Mouse (Mus musculus): ENCODE results near the gene Pdlim5. TPM values are rescaled to one million over a fixed set of nuclear protein-coding genes. Genes with fewer than 3 reads are reported as not detected.
"Not testable (repeated sequence)": the region's sequence is repeated elsewhere in the genome, so short reads cannot be mapped to it uniquely, and the experiment has no call there.

The Pdlim5 gene
- polyA plus RNA-seq (2012; rRNA removed), result 19.1 and 22.6 TPM in 2 replicates

DNA sequence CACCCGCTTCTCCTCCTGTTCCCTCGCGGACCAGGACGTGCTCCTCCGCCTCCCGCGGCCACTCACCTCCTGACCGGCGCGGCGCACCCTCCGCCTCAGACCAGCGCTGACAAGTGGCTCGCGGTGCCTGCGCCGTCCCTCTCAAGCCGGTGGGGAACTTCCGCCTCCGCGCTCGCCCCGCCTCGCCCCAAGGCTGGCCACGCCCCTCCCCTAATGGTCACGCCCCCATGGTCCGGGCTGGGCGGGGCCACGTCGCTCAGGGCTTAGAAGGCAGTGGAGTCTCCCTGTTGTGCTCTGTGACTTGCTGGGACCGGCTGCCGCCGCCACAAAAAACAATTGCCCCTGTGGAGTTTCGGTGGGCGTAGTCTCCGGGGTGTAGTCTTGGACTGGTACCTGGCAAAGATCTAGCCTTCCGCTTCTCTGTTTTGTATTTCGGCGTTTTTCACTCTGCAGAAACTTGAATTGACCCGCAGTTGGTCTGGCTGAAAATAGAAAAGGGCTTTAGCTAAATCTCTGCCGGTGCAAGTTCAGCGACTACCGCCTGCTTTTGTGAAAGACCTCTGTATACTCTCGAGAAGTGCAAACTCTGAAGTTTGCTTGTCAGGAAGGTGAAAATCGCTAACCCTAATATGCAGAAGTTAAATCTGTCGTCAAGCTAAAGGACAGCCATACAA is at the start of gene Pdlim5:
Pdlim5 (minus strand) TSS at position 177 of the 674 bp plus-strand sequence.
- peak; percentile 61 to 82 for DNase-seq (ENCODE audit: extremely low spot score in 1 of 2, low spot score in 1 of 2)

DNA sequence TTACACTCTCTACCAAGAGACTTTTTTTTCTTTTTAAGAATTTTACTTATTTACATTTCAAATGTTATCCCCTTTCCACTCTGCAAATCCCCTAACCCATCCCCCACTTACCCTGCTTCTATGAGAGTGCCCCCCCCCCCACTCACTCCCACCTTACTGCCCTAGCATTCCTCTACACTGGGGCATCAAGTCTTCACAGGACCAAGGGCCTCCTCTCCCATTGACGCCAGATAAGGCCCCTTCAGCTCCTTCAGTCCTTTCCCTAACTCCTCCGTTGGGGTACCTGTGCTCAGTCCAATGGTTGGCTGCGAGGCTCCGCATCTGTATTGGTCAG is 48.2 kb upstream of the Pdlim5 start:
- DNase-seq (ENCODE audit: extremely low spot score in 1 of 2, low spot score in 1 of 2), result no peak

DNA sequence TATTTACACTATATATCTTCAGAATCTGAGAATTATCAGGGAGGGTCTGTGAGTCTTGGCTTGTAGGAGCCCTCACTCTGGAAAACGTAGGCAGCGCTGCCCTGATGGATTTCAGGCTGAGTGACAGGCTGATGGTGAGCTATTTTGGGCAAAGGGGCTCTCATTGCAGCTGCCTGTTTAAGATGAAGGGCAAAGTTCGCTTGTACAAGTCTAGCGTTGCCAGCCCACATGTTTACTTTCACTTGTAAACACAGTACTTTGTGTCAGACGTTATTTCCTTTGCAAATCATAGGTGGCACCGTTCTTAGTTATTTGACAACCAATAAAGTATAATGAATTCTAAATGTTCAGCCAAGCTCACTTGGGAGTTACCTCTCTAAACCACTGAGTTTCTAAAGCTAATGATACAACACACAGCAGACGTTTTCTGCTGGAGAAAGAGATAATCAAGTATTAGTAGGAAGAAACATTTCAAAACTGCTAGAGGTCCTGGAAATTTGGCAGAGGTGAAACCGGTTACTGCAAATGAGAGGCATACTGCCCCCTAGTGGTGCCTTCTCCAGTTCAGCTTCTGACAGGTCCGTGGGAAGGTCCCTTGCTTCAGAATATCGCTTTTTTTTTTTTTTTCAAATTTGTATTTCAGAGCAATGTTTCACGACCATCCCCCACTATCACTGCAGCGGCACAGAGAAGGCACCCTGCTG is 47.7 kb upstream of the Pdlim5 start:
- peak; percentile 49 to 94 for DNase-seq (ENCODE audit: extremely low spot score in 1 of 2, low spot score in 1 of 2)

DNA sequence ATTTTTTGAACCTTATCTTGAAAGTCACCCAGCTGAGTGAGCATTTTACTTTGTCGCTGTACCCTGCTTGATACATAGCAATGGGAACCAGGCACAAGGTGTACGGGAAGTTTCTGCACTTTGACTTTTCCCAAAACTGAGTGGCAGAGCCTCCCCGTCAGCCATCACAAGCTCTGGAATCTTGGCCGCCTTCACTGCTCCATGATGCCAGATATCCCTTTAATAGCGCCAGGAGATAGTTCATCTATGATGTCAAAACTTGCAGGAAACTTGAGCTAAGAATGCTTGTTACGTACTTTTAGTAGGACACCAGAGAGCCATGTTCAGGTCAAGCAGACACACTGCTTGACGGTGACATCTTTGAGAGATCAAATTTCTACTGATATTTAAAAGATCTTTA is 46.7 kb upstream of the Pdlim5 start:
- no peak for DNase-seq (ENCODE audit: extremely low spot score in 1 of 2, low spot score in 1 of 2)

DNA sequence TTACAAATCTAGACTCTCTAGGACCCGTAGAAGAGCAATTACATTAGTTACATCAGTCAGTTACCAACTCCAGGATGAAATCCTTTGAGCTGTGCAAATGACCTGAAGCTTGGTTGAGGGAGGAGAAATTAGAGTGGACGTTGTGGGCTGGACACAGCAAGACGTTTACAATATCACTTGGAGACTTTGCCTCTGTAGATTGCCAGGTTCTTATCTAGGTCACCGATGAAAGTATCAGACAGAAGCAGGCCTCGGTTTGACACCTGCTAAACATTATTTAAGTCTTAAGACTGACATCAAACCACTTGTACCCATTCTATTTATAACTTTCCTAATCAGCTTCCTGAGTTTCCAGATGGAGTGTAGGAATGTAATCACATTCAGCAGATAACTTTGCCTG is 45.6 kb upstream of the Pdlim5 start:
- no peak for DNase-seq (ENCODE audit: extremely low spot score in 1 of 2, low spot score in 1 of 2)

DNA sequence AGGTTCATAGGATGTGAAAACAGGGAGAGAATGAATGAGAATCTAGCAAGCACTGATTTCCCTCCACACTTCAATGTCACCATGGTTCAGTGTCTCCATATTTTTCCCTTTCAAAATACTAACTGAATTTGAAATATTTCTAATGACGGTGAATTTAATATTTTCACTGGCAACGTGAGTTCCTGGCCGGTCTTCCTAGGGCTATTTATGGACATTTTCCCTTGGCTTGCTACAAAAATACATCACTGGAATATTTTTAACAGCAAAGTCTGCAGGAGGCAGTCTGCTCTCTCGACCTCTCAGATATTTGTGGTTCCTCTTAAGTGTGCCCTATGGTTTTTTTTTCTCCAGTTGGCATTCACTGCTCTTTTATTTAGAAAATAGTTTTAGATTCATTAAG is 44.7 kb upstream of the Pdlim5 start:
- DNase-seq (ENCODE audit: extremely low spot score in 1 of 2, low spot score in 1 of 2), result no peak

DNA sequence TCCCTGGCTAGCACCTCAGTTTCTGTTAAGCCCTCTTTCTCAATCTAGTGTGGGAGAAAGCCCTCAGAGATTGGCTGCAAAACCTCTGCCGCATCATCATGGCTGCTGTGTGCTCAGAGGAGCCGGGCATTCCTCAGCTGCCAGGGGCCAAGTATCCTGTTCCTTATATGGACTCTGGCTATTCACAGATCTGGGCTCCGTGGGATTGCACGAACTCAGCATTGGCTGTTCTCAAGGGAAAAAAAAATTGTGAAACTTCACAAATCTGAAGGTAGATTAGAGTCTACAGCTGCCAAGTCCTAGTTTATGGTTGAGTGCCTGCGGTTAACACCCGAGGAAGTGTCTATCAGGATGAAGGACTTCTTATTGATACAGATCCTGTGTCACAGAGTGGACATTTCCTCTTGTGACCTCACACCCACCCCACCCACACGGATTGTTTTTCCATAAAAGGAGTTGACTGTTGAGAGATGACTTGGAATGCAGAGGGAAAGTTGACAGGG is 44.1 kb upstream of the Pdlim5 start:
- DNase-seq (ENCODE audit: extremely low spot score in 1 of 2, low spot score in 1 of 2), result no peak

DNA sequence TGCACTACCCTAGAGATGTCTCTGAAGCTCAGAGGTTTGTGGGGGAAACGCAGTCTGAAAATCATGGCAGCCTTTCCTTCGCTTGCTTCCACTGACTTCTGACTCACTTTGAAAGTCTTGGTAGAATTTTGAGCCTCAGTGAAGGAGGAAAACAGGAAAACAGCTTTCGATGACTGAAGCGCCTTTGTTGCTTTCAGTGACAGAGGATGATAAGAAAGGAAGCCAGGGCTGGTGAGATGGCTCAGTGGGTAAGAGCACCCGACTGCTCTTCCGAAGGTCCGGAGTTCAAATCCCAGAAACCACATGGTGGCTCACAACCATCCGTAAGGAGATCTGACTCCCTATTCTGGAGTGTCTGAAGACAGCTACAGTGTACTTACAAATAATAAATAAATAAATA is 43.1 kb upstream of the Pdlim5 start:
- not testable (repeated sequence) for DNase-seq (ENCODE audit: extremely low spot score in 1 of 2, low spot score in 1 of 2)

DNA sequence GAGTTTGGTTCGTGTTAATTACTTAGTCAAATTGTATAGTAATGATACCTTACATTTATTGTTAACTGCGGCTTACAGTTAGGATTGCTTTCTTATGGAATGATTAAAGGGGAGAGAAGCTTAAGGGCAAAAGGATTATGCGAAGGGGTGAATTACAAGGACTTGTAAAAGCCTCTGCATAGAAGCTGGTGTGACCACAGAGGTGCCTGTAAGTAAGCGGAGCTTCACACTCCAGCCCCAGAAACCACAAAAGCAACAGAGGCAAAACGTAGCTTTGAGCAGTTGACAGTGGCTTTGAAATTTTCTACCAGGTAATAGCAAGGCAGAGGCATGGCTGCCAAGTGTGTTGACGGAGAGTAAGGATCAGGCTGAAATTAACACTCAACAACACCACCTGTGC is 41.3 kb upstream of the Pdlim5 start:
- DNase-seq (ENCODE audit: extremely low spot score in 1 of 2, low spot score in 1 of 2), result no peak

DNA sequence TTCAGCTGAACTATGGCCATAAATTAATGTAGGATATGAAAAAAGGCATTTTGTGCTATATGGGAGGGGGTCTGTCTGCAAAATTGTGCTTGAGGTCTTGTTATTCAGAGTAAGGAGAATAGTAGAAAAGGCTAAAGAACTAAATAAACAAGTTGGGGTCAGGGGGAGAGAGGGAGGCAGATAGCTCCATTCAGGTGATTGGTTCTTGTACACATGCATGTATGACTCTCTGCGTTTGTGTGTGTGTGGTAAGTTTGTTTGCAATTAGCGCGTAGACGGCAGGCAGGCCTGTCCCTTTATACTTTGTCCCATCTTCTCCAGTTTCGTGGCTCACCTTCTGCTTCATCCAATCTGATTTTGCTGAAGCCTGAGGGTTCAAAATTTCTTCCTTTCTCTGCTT is 40.7 kb upstream of the Pdlim5 start:
- DNase-seq (ENCODE audit: extremely low spot score in 1 of 2, low spot score in 1 of 2), result no peak

DNA sequence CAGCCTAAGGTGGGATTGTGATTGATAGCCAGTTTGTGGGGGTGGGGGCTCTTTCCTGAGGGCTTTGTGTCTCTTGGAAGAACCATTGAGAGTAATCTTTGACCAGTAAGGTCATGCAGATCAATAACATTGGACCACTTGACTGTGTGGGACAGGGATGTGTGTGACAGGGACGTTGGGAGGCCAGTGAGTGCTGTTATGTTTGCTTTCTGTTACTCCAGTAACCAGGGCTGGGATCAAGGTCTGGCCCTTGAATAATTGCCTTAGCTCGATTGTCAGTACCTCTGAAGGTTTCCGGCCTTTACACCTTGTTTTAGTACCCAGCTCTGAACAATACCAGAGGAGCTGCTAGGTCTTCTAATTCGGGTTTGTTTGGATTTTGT is 39.3 kb upstream of the Pdlim5 start:
- no peak for DNase-seq (ENCODE audit: extremely low spot score in 1 of 2, low spot score in 1 of 2)

DNA sequence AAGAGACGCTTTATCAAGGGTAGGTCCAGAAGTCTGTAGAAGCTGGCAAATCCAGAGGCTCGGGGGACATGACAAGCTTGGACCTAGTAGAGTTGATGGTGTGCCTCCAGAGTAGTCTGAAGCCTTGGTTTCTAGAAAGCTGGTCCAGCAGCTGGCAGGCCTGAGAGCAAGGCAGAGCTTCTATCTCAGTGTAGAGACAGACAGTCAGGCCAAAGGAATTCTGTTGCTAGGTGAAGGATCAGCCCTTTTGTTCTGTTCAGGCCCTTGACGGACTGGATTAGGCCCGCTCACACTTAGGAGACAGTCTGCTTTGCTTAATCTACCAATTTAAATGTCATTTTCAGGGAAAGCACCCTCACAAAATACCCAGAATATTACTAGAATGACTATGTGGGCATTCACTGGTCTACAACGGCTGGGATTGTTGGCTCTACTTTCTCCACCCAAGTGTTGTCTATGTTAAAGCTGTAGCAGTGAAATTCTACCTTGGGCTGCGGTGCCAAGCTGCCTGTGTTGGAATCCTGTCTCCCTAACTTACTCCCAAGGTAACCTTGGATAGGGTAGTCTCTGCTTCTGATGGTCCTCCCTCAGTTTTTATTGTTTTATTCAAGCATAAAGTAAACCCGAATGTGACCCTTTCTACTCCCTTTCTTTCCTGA is 38.8 kb upstream of the Pdlim5 start:
- DNase-seq (ENCODE audit: extremely low spot score in 1 of 2, low spot score in 1 of 2), result no peak

DNA sequence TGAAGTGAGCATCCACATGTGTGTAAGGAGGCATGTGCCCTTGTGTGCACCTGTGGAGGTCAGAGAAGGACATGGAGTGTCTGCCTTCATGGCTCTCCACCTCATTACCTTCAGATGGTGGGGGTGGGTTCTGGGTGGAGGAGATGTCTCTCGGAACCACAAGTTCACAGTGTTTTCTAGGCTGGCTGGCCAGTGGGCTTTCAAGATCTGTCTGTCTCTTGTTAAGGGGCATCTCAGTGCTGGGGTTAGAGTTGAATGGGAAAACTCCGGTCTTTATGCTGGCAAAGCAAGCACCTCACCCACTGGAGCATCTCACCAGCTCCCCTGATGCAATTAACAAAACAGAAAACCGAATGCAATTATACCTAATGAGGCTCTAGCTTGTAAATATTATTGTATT is 36.0 kb upstream of the Pdlim5 start:
- no peak for DNase-seq (ENCODE audit: extremely low spot score in 1 of 2, low spot score in 1 of 2)

DNA sequence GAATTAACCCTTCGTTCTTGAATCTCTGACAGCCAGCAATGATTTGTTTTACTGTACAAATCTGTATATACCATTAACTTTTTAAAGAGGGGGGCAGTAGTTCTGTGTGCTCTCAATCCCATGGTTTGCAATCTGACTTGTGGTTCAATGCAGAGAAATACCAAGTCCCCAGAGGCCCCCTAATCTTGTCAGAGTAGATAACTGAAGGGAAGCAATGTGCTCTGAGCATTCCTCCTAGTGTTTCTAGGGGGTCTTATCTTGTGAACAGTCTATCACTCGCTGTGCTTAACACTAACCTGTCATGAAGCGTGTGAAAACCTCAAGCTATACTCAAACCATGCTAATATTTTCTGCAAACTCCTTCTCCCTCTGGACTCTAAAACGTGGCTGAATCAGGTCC is 34.6 kb upstream of the Pdlim5 start:
- DNase-seq (ENCODE audit: extremely low spot score in 1 of 2, low spot score in 1 of 2), result no peak

DNA sequence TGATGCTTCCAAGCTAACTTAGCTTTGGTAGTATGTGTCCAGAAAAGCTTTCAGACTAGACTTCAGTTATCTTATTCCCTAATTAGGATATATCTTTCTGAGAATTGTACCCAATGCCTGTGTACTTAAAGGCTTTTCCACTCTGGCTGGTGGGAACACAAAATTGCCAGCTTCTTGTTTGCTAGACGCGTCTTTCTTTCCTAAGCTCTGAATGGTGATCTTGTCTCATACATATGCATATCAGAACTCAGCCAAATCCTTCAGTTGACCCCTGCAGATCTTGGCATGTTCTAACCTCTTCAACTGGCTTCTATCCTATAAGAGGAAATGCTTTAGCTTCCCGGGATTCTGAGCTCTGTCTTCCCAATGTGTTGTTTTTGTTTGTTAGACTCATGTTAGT is 31.3 kb upstream of the Pdlim5 start:
- DNase-seq (ENCODE audit: extremely low spot score in 1 of 2, low spot score in 1 of 2), result no peak

DNA sequence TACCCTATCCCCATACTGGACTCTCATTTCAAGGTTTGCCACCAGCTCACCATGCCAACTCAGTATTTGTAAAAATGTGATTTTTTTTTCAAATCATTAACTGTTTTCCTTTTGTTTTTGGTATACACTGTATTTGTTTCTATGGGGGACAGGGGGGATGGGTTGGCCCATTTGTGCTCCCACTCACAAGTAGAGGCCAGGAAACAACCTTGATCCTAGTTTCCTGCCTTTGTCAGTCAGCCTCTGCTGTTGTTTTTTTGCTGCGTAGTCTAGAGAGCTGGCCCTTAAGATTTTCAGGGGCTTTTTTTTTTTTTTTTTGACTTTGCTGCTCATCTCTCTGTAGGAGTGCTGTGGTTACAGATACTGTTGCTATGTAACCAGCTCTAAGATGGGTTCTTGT is 28.6 kb upstream of the Pdlim5 start:
- no peak for DNase-seq (ENCODE audit: extremely low spot score in 1 of 2, low spot score in 1 of 2)

DNA sequence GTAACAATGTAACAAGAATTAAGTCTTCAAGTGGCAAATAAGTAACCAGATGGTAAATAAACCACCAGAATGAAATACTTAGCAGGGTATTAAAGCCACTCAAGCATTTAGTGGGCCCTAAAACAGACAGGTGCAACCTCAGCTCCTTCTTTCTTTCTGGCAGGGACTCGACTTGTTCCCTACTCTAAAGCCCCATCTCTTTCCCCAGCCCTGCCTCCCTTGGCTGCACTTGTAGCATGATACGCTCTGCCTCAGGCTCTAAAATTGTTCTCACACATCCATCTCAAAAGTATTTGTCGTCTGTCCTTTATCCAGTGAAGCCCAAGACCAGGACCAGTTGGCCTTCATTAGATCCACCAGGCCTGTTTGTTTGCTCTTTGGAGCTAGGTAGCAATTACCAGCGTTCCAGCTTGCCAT is 28.0 kb upstream of the Pdlim5 start:
- DNase-seq (ENCODE audit: extremely low spot score in 1 of 2, low spot score in 1 of 2), result no peak

DNA sequence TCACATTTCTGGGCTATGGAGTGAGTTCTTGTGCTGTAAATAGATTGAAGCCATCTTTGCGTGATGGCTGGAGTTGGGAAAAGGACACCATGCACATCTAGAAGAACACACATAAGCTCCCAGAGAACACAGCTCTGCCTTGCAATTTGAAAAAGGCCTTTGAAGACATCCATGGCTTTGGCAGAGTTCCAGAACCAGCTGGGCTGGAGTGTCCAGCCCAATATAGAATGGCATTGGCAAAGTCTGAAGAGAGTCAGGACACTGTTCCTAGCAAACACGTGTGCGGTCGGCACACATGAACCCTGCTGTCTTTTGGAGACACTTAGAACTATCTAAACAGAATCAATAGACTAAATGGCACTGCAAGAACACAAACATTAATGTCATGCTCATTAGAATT is 26.7 kb upstream of the Pdlim5 start:
- no peak for DNase-seq (ENCODE audit: extremely low spot score in 1 of 2, low spot score in 1 of 2)

DNA sequence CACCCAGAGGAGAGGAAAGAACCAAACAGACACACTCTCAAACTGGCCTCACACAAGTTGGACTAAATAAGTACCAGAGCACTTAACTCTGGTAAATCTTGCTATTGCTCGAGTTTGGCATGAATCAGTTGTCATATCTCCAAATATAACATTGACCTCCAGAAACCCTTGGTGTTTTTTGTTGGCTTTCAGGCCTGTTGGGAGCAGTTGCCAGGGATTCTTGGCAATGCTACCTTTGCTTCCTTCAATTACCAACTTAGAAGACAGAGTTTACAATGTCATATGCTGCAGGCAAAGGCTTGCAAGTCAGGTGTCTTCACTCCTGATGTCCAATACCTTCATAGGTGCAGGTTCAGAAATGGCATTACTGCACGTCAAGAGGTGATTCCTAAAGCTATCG is 26.0 kb upstream of the Pdlim5 start:
- no peak for DNase-seq (ENCODE audit: extremely low spot score in 1 of 2, low spot score in 1 of 2)

DNA sequence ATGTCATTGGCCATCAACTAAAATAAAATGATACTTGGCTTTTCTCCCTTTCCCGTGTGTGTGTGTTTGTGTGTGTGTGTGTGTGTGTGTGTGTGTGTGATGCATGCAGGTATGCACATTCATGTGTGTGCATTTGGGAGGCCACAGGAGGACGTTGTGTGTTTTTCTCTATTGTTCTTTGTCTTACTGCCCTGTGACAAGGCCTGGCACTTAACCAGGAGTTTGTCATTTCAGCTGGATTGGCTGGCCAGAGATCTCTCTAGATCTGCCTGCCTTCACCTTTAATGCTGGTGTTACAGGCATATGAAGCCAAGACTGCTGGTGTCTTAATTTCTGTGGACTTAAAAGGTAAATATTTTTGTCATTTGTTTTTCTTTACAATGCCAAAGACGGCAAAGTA is 22.5 kb upstream of the Pdlim5 start:
- DNase-seq (ENCODE audit: extremely low spot score in 1 of 2, low spot score in 1 of 2), result no peak

DNA sequence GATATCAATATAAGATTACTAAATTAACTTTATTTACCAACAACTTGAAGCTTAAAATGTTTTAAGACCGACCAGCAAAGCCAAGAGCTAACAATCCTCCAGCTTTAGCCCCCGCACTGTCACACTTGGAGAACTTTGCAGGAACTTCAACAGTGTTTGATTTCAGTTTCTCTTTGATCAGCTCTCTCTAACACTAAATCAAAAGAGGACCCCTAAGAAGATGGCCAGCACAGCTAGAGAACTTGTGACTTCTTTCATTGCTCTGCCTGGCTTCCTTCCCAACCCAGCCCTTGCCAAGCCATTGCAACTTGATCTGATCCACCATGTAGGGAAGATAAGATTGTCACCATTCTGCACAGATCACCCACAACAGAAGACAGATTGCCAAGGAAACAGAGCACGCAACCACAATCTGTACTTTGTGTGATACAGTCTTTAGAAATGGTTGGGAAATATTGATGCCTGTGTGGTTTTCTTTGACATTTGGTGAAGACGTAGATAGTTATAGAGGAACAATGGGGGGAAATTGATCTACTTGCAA is 17.9 kb upstream of the Pdlim5 start:
- no peak for DNase-seq (ENCODE audit: extremely low spot score in 1 of 2, low spot score in 1 of 2)

DNA sequence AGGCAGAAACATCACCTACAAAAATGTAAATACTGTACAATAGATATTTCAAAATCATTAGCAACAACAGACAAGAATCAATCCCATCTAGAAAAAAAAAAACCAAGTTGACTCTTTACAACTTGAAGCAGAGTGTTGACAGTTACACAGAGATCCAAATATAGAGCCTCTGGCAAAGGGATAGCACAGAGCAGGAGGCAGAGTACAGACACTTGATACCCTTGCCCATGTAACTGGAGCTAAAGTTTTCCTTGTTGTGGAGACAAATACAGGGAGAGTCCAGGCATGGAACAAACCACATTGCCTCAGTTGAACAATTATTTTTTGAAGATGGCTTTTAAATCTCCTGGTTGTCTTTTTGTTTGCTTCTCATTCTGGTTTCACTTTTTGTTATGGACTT is 15.4 kb upstream of the Pdlim5 start:
- DNase-seq (ENCODE audit: extremely low spot score in 1 of 2, low spot score in 1 of 2), result no peak

Measured in frontal cortex, adult 2 months (tissue).